Mouse (Mus musculus) Muller cell, postnatal 12 days (primary cell): ENCODE measurements around the gene Col6a2.

Experiments
- DNase-seq: peaks from one replicate; pipeline ENCODE4 v3.0.0-alpha.2; 2015; ENCODE audit errors: inconsistent ontology term

Col6a2 gene

GRCm38 (mm10) chr10:76636026-76636425 lies 12.6 kb upstream of the Col6a2 start:
- no peak for DNase-seq

GRCm38 (mm10) chr10:76634584-76634983 lies 11.2 kb upstream of the Col6a2 start:
- no peak for DNase-seq

- DNase-seq, result peak; percentile 64
Observed at GRCm38 (mm10) chr10:76634094-76634571, 10.7 kb upstream of the Col6a2 start.

- no peak for DNase-seq
Observed at GRCm38 (mm10) chr10:76632630-76633029, 9.2 kb upstream of the Col6a2 start.

GRCm38 (mm10) chr10:76630657-76631056 lies 7.2 kb upstream of the Col6a2 start:
- no peak for DNase-seq

GRCm38 (mm10) chr10:76627714-76628113 lies 4.3 kb upstream of the Col6a2 start:
- no peak for DNase-seq

- peak; percentile 42 for DNase-seq
Observed at GRCm38 (mm10) chr10:76624903-76625302, 1.5 kb upstream of the Col6a2 start.

GRCm38 (mm10) chr10:76623734-76624133 lies 304 bp upstream of the Col6a2 start:
- DNase-seq, result no peak

- no peak for DNase-seq
Observed at GRCm38 (mm10) chr10:76622411-76622810, 1.0 kb downstream of the Col6a2 start.

GRCm38 (mm10) chr10:76612473-76612872 lies 11.0 kb downstream of the Col6a2 start:
- no peak for DNase-seq

- DNase-seq, result peak; percentile 83
Observed at GRCm38 (mm10) chr10:76602690-76603089, 20.7 kb downstream of the Col6a2 start.

GRCm38 (mm10) chr10:76596338-76596737 lies 27.1 kb downstream of the Col6a2 start:
- DNase-seq, result no peak

- no peak for DNase-seq
Observed at GRCm38 (mm10) chr10:76590197-76590596, 33.2 kb downstream of the Col6a2 start.

- no peak for DNase-seq
Observed at GRCm38 (mm10) chr10:76586190-76586589, 37.2 kb downstream of the Col6a2 start.

- no peak for DNase-seq
Observed at GRCm38 (mm10) chr10:76584138-76584537, 39.3 kb downstream of the Col6a2 start.

GRCm38 (mm10) chr10:76576920-76577319 lies 46.5 kb downstream of the Col6a2 start:
- DNase-seq, result no peak

GRCm38 (mm10) chr10:76575374-76575773 lies 48.1 kb downstream of the Col6a2 start, which contains the start of gene Ftcd:
TSS of gene Ftcd (plus strand) at chr10:76575648.
- no peak for DNase-seq

GRCm38 (mm10) chr10:76572151-76572550 lies 51.3 kb downstream of the Col6a2 start:
- peak; percentile 13 for DNase-seq

GRCm38 (mm10) chr10:76571070-76571469 lies 52.4 kb downstream of the Col6a2 start:
- no peak for DNase-seq

GRCm38 (mm10) chr10:76569996-76570685 lies 53.3 kb downstream of the Col6a2 start:
- DNase-seq, result no peak

- DNase-seq, result no peak
Observed at GRCm38 (mm10) chr10:76561972-76562371, 61.5 kb downstream of the Col6a2 start, which contains the start of gene Spatc1l. TSS of gene Spatc1l (plus strand) at chr10:76562272.

- DNase-seq, result no peak
Observed at GRCm38 (mm10) chr10:76554061-76554460, 69.4 kb downstream of the Col6a2 start.

GRCm38 (mm10) chr10:76551556-76551955 lies 71.9 kb downstream of the Col6a2 start:
- DNase-seq, result no peak

- no peak for DNase-seq
Observed at GRCm38 (mm10) chr10:76550458-76550857, 73.0 kb downstream of the Col6a2 start.
